Mouse (Mus musculus) erythroid progenitor cell, adult 5-6 weeks (primary cell): ENCODE measurements at regions not wholly inside any gene's neighbourhood (a gene's known extent, or its start where the extent isn't known, plus 50 kb on each side); places are given as distances from the start of the nearest gene placed in this dataset.

Experiments
- ATAC-seq: replicated peaks from 2 replicates; pipeline ENCODE4 v1.8.0; 2016; ENCODE audit warnings: moderate number of reproducible peaks, mild to moderate bottlenecking, moderate TSS enrichment, inconsistent platforms; ENCODE audit not compliant: poor library complexity, low FRiP score, severe bottlenecking

DNA sequence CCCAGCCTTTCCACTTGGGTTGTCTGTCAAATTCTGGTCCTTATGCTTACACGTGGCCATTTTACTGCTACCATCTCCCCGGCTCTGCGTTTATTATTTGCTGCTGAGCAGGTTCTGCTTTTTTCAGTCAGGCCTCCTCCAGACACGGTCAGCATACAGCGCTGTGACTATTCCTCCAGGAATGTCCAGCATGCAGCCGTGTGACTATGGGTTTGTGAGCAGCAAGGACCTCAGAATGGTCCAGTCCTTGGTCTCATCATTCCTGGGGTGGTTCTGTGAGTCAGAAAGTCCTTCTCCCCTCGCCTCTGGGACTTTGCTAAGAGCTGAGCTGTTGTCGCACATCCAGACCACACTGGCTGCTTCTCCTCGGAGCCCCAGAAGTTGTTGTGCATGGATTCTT is 122.3 kb downstream of the Gadd45g start:
- ATAC-seq = no peak

- peak; percentile 36; the same call in 1 of the 2 replicates for ATAC-seq
Measured at GRCm38 (mm10) chr13:51970051-51970450, 123.6 kb downstream of the Gadd45g start.

DNA sequence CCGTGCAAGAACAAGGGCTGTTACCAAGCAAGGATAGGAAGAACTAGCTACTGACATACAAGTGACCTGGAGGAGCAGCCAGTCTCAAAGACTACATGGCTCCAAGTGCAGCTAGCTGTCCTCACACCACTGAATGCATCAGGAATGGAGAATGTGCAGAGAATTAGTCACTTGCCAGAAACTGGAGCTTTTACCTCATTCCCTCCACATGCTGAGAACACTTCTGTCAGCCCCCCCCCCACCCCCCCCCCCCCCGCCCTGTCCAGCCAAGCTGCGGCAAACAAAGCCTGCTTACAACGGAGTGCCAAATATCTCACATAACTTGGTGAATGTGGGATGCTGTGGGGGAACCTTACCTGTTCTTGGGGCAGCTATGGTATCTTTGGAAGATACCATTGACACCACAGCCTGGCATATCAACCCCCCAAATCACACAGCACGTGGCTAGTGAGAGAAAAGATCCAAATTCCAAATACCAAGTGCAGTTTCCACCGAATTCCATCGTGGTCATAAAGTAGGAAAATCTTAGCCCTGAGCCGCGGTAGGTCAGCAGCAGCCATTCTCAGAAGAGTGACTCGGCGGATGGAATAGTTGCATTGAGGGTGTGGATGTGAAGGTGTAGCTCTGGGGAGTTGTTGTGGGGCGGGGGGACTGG is 126.3 kb downstream of the Gadd45g start:
- no peak for ATAC-seq

DNA sequence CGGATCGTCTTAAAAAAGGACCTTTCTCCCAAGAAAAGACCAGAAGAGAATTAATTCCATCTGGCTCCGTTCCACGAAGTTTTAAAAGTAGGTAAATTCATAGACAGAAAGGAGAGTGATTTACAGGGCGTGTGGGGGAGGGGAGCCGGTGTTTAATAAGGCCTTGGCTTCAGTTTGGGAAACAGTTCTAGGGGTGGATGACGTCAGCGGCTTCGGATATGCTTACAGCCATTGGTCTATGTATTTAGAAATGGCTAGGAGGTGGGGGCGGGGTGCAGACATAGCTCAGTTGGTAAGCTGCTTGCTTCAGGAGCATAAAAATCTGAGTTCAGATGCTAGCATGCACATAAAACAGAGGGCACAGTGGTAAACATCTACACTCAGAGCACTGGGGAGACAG is 127.0 kb downstream of the Gadd45g start:
- no peak for ATAC-seq

DNA sequence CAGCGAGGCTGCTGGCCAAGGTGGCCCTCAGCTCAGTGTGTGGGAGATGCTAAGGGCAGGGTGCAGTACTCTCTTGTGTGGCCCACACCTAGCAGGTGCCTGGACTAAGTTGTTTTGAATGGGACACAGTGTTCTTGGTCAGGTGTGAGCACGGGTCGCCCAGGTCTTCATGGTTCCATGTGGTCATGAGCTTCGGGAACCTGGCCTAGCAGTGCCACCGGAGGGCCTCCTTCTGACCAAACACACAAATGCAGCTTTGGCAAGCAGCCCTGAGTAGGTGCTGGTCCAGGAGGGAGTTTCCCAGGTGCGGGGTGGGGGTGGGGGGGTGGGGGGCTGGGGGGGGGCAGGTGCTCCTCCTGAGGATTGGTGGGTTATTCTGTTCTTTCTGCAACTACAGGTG is 127.6 kb downstream of the Gadd45g start:
- ATAC-seq = no peak

DNA sequence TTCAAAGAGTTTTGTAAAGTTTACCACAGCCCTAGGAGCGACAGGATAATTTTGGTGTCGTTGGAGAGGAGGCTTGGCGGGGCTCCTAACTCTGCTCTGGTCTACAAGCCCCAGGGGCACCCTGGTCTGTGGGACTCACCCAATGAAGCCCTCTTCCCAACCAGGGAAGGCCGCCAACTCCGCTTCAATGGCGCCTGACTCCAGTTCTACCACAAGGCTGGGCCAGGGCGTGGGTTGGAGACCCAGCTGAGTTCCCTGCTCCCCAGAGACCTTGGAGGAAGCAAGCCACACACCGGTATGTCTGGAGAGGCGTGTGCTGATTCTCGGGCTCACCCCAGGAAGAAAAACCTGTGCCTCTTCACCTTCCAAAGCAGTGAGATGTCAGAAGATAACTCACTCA is 128.9 kb downstream of the Gadd45g start:
- 0 out of 2 replicates have a peak, but pooled peaks have one; percentile 2 for ATAC-seq

DNA sequence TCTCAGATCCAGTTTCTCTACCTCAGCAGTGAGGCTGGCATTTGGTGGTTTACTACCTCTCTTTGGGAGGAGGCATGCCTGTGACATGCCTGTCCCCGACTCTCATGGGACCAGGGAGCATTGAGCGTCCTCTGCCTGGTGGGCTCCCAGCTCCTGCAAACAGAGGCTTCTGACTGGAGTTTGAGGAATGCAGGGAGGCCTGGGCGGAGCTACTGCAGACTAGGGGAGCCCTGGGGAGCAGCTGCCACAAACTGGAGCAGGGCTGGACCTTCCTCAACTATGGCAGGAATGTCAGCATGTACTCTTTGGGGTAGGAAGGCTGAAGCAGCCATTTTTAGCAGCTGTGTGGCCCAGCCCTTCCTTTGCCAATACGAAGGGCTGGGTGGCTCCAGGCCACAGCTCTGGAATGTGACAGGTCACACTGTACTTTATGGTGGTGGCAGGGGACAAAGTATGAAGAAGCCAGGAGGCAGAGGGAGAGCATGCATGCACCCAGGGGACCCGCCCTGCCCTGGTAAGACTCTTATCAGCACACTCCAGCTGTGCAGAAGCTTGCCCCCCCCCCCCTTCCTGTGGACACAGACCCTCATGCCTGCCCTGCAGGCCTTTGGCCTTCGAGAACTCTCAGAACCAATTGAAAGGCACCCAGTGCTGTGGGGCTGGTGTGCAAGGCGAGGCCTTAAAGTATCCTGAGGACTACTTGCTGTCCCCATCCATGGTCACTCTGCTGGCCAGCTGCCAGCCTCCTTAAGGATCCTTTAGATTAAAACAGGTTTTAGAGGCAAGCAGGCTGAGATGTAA is 129.5 kb downstream of the Gadd45g start:
- ATAC-seq = peak; percentile 72

DNA sequence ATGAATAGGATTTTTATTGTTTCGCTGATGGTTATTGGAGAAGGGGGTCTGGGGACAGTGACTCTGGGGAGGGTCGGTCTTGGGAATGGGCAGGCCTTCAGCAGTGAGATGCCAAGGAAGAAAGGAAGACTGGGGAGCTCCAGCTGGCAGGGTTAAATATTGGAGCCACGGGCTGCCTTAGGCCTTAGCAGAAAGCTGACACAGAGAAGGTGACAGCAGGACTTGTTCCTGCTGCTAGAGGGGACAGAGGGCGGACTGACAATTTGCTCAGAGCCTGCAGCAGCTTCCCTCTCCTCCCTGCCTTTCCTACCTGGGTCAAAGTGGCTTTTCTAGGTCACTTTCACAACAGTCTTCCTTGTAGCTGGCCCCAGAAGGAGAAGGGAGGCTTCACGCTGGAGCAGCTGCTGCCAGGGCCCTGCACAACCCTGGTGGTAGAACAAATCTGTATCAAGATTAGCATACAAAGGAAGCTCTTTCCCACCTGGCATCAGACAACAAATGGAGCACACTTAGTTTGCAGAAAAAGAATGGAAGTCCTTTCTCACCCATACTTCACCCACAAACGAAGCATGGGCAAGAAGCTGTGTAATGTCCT is 130.2 kb downstream of the Gadd45g start:
- no peak for ATAC-seq

DNA sequence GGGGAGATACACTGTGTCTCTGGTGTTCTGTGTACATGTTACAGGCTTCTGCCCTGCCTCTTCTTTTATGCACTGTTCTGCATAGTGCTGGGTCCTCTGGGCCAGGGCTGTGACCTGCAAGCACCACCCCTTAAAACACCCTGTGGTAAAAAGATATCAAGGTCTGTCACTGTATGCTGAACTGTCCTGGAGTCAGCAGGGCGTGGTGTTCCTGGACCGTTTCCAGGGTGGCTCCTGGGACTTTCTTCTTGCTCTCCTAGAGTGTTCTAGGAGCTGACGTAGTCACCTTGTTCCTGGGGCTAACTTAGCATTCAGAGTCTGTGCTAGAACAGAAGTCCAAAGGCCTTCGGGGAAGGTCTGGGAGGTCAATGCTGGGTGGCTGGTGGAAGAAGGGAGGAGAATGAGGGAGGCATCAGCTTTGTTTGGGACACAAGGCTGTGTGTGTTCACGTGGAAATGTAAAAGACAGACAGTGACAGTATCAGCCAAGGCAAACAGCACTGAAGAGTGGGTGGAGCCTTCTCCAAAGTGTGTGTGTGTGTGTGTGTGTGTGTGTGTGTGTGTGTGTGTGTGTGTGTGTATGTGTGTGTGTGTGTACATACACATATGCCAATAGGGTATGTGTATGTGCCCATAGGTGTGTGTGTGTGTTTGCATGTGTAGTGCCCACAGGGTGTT is 133.0 kb downstream of the Gadd45g start:
- ATAC-seq = peak; percentile 72

DNA sequence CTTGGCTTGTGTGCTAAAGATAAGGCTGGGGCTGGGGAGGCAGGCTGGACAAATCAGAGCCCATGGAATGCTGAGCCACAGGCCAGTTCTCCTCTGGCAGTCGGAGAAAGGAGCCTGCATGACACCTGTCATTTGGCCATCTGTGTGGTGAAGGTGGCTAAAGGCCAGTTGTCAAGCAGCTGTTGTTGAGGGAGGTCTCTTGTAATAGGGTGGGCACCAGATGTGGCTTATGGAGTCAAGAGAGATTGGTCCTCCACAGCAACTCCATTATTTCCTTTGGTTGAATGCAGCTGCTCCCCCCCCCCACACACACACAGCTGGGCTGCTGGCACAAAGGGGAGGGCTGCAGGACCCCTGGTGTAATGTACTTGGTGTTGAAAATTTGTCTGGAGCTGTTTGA is 133.9 kb downstream of the Gadd45g start:
- no peak for ATAC-seq

GRCm38 (mm10) chr13:51983002-51983401 is 136.5 kb downstream of the Gadd45g start:
- no peak for ATAC-seq

- no peak for ATAC-seq
Measured at GRCm38 (mm10) chr13:51983575-51983974, 137.1 kb downstream of the Gadd45g start.

- ATAC-seq = no peak
Measured at GRCm38 (mm10) chr13:51991339-51991738, 144.9 kb downstream of the Gadd45g start.

DNA sequence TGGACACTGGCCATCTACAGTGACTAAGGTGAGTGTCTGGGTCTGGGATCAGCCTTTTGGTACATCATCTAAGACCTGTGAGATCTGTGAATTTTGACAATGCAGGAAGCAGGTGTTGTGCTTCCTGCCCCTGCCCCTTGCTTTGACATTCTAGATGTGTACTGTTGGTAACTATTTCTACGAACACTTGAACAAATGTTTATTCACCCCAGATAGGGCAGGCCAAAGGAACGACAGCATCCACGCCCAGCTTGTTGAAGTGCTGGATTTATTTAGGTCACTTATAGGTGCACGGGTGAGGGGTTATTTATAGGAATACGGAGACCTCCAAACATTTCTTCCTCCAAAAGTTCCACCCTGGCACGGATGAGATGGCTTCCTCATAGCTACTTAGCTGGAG is 146.4 kb downstream of the Gadd45g start:
- ATAC-seq = no peak

GRCm38 (mm10) chr13:51996163-51996562 is 149.7 kb downstream of the Gadd45g start:
- ATAC-seq = no peak

- ATAC-seq = peak; percentile 89
Measured at GRCm38 (mm10) chr13:51998542-51998941, 152.1 kb downstream of the Gadd45g start.

DNA sequence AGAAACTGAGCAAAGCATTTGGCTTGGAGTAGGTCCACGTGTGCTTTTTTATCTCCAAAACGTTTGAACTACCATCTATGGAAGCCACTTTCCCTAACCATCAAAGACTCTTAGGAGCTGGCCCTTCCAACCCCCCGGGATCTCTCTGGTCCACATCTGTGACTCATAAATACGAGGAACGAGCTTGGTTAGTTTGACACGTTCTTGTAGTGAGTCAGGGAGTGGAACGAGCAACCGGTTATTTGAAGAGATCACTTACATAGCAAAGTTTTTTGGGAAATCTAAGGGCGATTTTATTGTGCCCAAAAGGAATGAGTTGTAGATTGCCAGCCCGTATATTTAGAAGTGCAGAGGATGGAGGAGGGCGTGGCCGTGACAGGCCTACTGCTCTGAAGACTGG is 155.3 kb downstream of the Gadd45g start:
- ATAC-seq = no peak

- no peak for ATAC-seq
Measured at GRCm38 (mm10) chr13:52003946-52004539, 157.6 kb downstream of the Gadd45g start.

- ATAC-seq = no peak
Measured at GRCm38 (mm10) chr13:52007585-52008395, 161.3 kb downstream of the Gadd45g start.
